Mouse (Mus musculus): ENCODE measurements around the gene Catsperg1.
"Not testable (repeated sequence)": the region's sequence is repeated elsewhere in the genome, so short reads cannot be mapped to it uniquely, and the experiment has no call there.

Gene Catsperg1

DNA sequence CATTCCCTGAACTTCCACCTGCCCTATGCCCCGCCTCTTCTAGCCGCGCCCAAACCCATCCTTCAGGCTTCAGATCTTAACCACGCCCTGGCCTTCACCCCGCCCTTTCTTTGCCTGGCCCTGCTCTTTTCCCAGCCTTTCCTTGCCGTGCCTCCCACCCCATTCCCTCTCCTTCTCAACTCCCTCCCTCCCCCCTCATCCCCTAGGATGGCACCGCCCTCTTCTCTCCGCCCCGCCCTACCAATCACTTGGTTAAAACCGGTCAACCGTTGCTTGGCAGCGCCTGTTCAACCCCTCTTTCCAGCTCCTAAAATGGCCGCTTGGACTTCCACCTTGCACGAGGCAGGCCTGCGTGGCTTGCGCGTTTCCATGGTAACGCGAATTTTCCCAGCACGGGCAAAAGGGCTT is at the start of gene Catsperg1:
Gene Catsperg1 (minus strand): TSS at position 361 of the 408 bp plus-strand sequence.
- no peak for DNase-seq

DNA sequence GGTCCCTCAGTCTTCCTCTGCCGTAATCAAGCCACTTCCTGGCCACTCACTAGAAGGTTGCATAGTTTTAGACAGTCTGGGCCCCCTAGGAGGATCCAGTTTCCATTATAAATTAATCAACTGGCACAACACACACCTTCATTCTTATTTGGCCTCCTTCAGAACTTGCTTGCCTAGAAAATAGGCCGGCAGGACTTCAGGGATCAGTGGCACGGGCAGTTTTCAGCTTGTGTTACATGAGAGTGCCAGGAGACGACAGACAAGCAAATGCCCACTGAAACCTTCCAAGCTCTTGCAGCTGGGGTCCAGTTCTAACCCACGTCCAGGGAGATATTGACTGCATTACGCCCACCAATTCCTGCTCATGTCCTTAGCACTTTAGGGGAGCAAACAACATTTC is 48.3 kb upstream of the Catsperg1 start:
- DNase-seq, result no peak

DNA sequence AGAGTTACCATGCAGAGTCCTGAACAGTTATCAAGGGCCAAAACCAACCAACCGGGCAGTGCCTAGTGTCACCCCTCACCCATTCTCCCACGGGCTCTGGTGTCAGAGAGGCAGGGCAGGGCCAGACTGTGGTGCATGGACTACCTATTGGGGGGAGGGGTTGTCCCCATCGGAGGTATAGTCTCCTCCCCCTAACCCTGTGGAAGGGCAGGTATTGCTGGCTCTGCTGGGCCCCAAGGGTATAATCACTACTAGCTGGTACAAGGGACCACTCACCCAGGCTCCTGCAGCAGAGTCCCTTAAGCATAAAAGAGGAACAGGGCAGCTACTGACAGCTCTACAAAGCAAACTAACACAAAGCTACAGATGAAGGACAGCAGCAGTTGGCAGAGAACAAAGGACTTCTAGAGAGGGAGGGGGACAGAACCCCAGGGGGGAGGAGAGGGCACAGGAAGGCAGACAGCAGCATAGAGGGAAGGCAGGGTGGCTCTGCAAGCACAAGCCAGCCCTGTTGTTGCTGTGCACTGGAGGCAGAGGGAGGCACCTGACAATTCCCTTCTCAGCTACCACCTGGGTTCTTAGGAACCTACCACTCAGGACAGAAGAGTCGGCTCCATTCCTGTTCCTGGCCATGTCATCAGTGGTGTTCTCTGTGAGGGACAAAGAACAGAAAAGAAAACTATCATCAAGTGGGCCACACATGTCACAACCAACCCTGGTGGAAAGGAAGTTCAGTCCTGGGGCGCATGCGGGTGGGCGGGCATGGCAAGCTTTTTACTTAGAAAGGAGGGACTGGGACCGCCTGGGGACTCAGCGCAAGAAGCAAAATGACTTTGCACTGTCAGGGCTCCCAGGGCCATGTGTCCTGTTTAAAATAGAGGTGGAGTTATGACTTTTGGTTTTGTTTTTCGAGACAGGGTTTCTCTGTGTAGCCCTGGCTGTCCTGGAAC is 46.2 kb upstream of the Catsperg1 start:
- no peak for DNase-seq

DNA sequence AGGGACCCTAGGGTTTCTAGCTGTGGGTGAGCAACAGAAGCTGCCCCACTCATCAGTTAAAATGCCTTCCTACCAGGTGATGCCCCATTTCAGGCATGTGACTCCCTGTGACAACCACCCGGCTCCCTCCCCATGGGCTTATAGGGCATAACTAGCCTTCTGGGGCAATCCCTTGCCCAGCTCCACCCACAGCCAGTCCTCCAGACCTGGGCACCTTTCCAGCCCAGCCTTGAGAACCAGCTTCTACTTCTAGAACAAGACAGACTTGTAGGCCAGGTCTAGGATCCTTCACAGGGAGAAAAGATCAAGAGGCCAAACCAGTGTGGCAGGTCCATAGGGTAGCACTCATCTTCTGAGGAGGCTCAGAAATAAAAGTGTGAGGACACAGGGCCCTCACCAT is 43.5 kb upstream of the Catsperg1 start:
- no peak for DNase-seq

GRCm38 (mm10) chr7:29255875-29256274 is 42.0 kb upstream of the Catsperg1 start:
- DNase-seq, result no peak

DNA sequence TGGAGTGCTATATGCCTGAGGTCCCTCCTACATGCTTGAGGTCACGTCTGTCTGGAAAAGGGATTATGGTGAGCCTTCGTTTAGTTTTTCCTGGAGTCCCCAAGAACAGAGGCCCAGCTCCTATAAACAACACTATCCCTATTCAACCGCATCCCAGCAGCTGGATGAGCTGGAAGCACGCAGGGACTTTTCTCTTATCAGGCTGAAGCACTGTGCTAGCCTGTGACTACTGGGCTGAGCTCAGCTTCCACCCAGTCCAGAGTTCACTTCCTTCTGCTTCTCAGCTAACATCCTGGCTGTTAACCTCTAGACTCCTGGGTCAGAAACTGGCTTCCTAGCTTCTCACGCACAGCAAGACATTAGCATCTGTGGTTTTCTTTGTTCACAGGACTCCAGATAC is 40.0 kb upstream of the Catsperg1 start:
- DNase-seq, result no peak

DNA sequence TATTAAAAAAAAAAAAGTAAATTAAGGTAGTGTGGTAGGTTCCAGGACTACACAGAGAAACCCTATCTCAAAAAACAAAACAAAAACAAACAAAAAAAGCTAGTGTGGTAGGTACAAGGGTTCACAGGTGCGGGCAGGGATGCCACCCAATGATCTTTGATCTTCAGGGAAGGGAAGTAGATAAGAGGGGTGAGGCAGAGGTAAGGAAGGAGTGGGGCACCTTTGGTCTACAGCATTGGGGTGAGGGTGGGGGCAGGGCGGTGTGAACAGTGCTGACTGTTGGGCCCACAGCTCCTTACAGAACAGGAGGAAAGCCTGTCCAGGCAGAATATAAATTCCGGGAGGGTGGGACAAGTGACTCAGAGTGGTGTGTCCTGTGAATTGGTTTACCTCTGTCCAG is 37.3 kb upstream of the Catsperg1 start:
- DNase-seq, result no peak

GRCm38 (mm10) chr7:29248261-29248841 is 34.5 kb upstream of the Catsperg1 start, which contains the start of gene 2200002D01Rik:
Gene 2200002D01Rik, minus strand, starts transcription at chr7:29248466.
- DNase-seq, result no peak

DNA sequence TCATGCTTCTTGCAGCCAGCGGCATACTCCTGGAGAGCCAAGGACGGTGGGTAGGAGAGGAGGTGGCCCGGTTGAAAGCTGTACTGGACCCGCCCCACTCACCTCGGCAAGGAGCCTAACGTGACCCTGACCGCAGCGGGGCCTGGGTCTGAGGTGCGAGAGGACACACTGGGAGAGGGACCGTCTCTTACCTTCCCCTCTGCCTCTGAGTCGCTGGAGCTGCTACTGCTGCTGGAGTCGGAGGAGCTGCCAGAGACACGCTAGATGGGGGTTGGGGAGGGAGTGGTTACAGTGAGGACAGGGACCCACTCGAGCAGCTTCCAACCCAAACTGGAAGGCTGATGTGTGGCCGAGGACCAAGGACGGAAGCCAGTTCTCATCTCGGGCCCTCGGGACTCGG is 33.9 kb upstream of the Catsperg1 start:
- DNase-seq, result no peak

DNA sequence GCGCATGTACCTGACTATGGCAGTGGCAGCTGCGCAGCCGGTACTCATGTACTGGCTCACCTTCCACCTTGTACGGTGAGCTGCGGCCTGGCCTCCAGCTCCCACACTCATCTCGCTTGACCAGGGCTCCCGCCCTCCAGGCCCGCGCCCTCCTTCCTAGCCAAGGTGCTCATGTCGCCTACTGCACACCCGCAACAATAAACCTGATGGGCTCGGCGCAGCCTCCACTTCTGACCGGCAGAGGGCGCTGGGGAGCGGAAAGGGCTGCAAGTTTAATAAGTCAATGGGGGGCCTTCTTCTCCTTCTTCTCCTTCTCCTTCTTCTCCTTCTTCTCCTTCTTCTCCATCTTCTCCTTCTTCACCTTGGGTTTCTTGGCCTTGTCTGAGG is 33.5 kb upstream of the Catsperg1 start:
- no peak for DNase-seq

DNA sequence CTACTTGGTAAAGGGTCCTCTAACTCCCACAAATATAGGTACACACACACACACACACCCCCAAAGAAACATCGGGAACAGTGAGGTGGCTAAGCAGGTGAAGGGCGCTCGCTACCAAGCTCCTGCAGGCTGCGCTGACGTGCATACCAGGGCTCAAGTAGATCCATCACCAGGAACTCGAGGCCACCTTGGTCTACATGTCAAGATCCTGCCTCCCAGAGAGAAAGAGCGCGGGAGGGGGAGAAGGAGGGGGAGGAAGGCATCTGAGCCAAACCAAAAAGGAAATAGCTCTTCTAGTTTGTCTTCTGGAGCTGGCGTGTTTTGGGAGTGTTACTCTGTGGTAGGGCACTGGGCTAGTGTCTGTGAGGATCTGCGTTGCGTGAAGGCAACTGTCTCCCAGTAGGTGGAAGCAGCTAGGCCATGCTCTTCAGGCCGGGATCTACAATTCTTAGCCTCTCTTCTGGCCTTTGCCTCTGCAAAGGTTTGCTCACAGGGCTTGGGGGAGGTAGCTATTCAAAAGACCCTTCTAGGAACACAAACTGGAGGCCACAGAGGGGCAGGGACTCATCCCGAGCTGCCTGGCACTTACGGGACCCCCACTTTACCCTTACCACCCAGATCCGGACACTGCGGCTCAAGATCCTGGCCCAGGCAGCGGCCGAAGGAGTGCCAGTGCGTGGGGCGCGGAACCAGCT is 32.9 kb upstream of the Catsperg1 start:
- no peak for DNase-seq

DNA sequence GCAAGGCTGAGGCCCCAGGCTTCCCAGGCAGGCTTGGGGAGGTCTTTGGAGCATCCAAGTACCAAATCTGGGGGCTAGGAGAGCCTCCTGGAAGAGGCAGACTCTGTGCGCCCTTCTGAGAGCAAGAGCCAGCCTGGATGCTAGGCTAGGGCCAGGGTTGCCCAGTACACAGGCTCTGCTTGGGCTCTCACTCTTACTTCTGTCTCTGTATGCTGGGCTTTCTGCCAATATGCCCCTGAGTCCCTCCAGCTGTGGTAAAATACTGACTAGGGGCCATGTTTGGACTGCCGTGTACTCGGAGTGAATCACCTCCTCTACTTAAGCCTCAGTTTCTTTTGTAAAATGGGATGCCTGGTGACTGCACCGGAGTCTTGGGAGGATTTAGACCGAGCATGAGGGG is 32.2 kb upstream of the Catsperg1 start:
- DNase-seq, result no peak

DNA sequence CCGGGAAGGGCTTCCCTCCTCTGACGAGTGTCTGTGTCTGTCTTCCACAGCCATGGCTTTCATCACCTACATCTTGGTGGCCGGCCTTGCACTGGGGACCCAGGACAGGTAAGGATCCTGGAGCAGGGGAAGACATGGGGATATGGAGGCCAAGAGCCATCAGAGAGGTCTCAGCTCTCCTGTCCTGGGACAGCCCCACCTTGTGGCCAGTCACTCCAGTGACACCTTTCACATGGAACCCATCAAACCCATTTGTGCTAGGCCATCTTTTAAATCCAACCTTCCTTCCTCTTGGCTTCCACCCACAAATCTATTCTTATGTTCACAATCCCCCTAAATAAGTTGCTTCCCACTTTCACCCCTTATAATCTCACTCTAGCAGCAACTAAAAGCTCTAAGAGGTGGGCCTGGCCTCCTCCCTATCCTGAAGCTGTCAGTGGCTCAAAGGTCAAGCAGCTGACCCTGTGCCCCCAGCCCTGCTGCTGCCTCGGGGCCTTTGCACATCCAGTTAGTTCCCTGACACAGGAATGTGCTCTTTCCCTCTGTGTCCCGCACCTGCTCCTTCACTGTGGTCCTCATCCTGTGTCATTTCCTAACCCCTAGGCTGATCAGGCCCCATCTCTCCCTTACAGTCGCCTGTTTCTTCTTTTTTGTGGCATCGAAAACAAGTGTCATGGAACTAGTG is 31.0 kb upstream of the Catsperg1 start:
- no peak for DNase-seq

DNA sequence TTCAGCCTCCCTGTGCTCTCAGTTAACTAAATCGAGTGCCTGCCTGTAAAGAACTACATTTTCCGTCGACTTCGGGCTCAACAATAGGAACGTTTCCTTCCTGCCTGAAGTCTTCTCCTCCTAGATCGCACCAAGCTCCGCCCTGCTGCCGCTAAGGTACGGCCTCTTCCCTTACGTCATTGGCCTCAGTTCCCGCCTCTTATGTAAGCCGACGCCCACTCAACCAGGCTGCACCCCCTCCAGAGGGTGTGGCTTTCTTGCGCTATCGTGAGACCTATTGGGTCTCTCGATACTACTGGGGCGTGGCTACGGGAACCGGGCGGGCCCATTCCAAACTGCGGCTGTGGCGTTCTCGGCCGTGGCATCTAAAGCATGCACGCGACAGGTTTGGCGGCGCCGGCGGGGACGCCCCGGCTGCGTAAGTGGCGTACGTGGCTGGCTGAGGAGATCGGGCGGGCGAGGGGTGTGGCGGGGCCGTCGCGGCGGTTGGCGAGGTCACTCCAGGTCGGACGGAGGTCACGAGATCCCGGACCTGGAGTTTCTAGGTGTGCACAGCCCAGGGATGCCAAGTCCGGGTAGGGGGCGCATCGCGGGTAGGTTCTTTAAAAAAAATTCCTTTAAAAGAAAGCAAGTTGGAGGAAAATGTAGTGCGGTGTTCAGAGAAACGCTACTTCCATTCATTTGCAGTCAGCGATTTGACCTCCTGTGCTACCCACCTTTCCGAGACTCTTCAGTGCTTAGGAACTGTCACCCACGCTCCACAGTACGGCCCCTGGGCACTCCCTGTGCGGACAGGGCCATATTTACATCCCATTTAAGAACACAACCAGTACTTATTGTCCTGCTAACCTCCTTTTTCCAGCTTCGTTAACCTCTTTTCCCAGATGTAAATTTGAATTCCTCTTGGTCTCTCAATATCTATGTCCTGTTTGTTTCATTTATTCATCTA is 24.5 kb upstream of the Catsperg1 start, which contains the start of gene Yif1b:
Gene Yif1b (plus strand): TSS at position 311 of the 949 bp plus-strand sequence.
- DNase-seq, result peak; percentile 99

DNA sequence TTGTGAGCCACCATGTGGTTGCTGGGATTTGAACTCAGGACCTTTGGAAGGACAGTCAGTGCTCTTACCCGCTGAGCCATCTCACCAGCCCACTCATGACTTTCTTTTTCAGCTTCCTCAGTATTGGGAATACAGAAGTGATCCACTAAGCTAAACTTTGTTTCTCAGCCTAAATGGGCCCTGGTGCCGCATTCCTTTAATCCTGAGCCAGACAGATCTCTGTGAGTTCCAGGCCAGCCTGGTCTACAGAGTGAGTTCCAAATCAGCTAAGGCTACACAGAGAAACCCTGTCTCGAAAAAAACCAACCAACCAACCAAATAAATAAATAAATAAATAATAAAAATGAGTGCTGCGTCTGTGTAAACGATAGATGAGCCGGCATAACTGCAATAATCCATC is 23.8 kb upstream of the Catsperg1 start:
- not testable (repeated sequence) for DNase-seq

- DNase-seq, result no peak
Measured at GRCm38 (mm10) chr7:29236593-29236992, 22.8 kb upstream of the Catsperg1 start.

GRCm38 (mm10) chr7:29234661-29235060 is 20.8 kb upstream of the Catsperg1 start:
- DNase-seq, result no peak

GRCm38 (mm10) chr7:29233745-29234144 is 19.9 kb upstream of the Catsperg1 start:
- DNase-seq, result peak; percentile 64

DNA sequence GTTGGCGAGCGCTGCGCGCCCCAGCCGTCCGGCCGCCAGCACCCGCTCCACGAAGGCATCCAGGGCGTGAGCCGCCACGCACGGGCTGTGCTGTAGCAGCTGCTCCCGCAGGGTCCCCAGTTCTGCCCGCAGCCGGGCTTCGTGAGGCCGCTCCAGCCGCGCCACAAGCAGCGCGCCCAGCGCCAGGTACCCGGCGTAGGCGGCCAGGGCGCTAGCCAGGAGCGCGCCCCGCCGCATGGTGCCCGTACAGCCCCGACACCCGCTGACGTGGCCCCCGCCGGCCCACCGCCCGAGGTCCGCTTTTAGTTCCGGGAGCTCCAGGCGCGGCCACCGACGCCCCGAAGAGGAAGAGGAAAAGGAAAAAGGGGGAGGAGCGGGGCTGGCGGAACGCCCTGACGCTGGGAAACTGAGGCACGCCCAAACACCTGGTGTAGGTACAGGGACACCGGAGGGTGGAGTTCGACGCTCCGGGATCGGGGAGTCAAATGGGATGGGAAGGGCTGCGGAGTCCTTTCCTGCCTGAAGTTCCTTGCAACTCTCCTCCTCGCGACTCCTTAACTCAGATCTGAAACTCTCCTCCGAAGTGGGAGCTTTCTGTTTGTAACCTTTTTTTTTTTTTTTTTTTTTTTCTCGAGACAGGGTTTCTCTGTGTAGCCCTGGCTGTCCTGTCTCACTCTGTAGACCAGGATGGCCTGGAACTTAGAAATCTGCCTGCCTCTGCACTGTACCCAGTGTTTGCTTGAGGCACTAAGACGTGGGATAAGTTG is 18.6 kb upstream of the Catsperg1 start, which contains the start of gene Kcnk6:
Gene Kcnk6 (minus strand): TSS at position 269 of the 767 bp plus-strand sequence.
- peak; percentile 60 for DNase-seq

DNA sequence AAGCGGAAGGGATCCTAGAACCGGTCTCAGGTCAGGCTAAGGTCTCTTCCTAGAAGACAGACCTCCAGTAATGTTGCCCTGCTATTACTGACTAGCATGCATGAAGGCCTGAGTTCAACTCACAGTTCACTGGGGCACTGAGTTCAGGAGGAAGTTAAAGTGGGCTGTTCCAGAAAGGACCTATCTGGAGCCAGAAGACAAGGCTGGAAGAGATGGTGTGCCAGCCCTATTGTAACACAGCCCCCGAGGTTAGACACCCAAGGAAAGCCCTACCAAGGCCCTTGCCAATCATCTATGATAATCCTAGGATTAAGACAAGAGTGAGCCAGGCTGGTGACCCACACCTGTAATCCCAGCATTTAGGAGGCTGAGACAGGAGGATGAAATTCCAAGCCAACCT is 17.7 kb upstream of the Catsperg1 start:
- no peak for DNase-seq

GRCm38 (mm10) chr7:29230560-29230959 is 16.7 kb upstream of the Catsperg1 start:
- no peak for DNase-seq

All from layer of hippocampus, adult 9-11 months (tissue).